Mouse (Mus musculus) kidney, adult 11 months (tissue): ENCODE results near the gene Tekt2.

Source experiments
- DNase-seq: peaks from one replicate; pipeline ENCODE4 v3.0.0; 2022

The Tekt2 gene

DNA sequence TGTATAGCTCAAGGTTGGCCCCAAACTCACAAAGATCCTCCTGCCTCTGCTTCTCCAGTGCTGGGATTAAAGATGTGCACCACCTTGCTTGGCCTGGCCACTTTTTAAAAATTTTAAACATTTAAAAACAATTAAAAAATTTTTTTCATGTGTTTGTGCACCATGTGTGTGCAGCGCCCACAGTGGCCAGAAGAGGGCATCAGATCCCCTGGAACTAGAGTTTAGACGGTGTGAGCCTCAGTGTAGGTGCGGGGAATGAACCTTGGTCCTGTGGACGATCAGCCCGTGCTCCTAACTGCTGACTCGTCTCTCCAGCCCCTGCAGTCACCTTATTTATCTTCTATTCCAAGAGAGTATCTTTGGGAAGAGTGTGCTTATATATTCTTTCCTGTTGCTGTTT, 19.4 kb downstream of the Tekt2 start:
- DNase-seq, result no peak

DNA sequence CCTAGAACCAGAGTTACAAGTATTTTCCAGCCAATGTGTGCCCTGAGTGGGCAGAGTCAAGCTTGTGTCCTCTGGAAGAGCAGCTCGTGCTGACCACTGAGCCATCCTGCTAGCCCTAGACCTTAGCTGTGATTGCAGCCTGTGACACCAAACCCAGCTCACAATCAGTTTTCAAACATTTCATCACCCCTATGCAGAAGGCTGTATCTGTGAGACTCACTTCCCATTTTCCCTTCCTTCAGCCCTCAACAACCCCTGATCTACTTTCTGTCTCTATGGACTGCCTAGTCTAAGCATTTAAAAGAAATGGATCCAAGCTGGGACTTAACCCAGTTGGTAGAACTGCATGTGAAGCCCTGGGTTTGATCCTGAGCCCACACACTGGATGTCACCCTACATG, 20.1 kb downstream of the Tekt2 start:
- no peak for DNase-seq

DNA sequence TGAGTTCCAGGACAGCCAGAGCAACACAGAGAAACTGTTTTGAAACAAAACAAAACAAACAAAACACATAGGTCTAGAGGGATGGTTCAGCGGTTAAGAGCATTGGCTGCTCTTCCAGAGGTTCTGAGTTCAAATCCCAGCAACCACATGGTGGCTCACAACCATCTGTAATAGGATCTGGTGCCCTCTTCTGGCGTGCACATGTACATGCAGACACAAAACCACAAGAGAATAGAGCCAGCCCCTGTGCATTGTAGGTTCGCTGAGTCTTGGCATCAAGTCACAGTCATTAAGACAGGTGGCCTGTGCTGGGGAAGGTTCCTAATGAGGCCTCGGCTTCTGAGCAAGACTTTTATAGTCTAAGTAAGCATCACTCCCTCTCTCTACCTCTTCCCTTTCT, 21.6 kb downstream of the Tekt2 start:
- no peak for DNase-seq

DNA sequence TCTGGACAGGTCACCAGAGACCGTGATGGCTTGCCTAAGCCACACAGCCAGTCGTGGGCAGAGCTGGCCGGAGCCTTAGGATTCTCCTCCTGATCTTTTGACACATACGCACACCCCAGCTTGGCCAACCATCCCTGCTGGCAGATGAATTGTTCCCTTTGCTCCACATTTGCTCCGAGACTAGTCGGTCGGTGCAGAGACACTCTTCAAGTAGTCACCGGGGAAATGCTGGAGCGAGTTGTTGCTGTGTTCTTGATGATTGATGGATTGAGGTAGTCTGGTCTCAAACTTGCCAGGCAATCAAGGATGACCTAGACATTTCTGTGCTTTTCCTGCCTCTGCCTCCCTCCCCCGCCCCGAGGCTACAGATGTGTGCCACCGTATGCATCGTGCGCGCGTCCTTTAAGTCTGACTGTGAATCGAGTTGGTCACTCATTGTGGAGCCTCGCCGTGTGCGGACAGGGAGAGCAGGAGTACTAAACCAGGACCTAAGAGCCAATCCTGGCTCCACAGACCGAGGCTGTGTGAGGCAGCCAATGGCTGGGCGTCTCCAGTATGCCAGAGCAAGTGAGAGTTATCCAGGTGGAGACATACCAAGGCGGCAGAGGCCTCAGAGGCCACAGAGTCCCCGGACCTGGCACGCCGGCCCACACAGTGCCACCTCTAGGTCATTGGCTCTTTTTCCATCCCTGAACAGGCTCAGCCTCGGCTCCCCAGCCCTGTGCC, 23.7 kb downstream of the Tekt2 start:
- no peak for DNase-seq

DNA sequence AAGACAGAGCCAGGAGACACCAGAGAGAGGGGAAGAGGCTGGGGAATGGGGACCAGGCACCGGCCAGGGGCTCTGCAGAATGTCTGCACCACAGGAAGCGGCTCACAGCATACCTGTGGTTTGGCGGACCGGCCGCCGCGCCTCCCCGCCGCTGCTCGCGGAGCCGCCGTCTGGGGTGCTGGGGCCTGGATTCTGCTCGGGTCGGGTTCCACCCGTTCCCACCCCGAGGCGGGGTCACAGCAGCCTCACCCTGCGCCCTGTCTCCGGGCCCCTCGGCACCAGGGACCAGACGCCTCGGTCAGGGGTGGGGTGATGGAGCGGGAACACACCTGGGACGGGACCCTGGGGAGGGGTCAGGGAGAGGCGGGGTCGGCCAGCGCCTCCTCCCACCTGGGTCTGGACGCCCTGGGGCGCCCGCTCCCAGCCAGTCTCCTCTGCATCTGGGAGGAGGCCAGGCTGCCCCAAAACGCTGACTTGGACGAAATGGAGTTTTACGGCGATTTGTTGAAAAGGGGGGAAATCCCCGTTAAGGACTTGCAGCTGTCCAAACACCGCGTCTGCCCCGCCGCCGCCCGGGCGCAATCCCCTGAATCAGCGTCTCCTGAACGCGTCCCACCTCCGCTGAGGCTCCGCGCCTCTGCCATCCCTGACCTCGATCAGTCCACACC, 24.4 kb downstream of the Tekt2 start:
- no peak for DNase-seq

DNA sequence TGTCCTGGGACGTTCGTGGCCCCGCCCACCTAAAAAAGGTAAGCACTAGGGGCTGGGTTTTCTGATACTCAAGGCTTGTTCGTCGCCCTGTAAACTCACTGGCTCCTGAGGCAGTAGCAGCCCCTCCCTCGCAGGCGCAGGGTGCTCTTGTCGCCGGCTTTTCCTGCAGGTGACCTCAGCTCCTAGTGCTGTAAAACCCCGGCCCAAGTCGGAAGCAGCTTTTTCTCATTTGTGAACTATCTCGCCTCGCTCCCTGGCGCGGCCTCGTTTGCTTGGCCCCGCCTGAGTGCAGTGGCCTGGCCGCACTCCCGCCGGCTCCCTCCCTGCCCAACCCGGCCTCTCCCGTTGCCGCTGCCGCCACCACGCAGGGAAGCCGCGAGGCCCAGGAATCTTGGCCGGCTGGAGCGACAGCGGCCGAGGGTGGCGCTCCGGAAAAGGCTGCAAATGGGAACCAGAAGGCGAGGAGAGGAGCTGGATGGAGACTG, 28.8 kb downstream of the Tekt2 start:
- DNase-seq, result peak; percentile 46

DNA sequence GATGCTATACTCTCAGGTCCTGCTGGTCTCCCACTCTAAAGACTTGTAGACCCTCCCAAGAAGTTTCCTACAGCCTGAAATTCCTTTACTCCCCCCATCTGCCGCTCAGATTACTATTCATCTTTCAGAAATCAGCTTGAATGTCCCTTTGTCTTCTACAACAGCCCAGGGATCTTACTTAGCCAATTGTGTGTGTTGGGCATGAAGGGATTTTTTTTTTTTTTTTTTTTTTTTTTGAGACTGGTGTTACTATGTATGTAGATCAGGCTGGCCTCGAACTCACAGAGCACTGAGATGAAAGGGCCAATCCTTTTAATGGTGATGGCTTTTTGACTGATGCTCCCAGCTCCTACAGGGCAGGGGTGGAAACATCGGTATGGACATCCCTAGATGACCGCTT, 29.6 kb downstream of the Tekt2 start:
- DNase-seq, result no peak

DNA sequence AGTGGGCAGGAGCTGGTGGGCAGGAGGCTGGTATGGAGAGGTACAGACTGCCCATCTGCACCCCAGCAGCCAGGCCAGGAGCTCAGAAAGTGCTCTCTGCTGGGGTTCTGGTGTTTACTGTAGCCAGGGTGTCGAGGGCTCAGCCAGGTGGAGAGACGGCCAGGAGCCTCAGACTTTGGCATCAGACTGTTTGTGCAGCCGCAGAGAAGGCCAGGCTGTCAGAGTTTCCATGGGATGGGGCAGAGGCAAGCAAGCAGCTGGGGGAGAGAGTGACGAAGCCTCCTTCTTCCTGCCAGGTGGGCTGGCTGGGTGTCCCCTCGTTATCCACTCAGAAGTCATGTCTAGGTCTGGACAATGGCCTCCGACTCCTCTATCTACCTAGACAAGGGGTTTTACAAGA, 30.3 kb downstream of the Tekt2 start:
- no peak for DNase-seq

DNA sequence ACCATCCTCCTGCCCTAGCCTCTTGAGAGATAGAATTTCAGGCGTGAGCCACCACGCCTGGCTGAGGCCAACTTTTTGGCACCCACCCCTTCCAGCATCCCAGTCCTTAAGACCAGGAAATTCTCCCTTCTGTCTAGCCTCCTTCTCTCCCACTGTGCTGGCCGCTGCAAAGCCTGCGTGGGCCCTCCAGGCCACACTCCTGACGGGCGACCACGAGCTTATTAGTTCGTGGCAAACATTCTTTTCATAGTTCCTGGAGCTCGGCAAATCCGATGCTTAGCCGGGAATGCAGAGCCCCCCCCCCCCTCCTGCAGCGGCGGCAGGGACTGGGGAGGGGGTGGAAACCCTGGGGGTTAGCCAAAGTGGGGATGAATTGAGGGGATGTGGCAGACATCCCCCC, 34.3 kb downstream of the Tekt2 start:
- no peak for DNase-seq

DNA sequence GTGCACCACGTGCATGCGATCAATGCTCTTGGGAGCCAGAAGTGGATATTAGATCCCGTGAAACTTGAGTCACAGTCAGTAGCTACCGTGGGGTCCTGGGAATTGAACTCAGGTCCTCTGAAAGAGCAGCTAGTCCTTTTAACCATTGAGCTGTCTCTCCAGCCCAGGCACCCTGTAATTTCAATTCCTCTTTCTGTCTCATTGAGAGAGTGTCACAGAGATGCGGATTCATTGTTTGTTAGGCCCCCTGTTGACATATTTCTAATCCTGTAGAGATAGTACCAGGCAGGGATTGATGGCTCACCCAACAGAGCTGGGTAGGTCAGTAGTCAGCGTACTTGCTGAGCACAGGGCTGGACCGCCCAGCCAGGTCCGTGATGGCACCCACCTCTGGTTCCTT, 35.2 kb downstream of the Tekt2 start:
- DNase-seq, result no peak

DNA sequence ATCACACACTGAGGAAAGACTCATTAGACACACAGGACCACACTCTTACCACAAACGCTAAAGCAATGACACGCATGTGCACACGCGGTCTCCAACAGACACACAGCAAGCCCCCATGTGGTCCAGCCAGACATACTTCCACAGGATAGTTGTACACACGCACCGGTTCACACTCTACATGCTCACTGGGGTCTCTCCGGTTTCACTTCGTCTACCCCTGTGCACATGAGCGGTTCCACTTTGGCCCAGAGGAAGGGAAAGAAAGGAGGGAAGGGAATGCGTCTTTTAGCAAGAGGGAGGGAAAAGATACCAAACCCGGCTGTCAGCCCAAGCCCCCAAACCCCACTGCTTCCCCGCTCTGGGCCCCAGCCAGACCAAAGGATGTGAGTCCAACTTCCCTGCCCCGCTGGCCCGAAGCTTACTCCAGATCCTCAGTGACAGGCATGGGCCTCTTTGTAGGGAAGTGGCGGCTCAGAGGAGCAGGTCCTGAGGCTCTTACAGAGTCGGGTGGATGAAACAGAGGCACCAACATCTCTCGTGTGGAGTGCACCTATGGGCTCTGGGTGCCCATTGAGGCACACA, 37.3 kb downstream of the Tekt2 start:
- no peak for DNase-seq

DNA sequence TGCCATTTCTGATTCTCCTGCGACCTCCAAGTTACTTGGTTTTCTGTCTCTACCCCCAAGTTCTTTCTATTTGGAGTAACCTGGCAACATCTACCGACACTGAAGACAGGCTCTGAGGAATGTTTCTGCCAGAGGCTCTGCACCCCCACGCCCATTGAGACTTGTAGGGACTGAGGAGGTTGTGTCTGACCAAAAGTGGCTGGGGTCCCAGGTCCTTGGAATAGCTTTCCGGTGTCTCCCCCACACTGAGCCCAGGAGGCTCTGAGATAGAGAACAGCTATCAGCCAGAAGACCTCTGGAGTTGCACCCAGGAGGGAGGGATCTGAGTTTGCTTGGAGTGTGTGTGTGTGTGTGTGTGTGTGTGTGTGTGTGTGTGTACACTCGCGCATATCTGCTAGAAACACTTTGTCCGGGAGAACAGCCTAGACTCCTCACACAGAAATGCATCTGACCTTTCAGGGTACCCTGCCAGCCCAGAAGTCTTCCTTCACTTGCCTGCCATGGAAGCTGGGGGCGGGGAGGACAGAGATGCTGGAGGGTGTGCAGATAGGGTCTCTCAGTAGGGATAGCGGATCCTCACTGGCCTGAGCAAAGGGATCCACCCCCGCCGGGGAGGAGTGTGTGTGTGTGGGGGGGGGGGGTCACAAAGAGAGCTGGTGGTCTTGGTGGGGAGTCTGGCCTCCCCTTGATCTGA, 38.0 kb downstream of the Tekt2 start:
- DNase-seq, result no peak

DNA sequence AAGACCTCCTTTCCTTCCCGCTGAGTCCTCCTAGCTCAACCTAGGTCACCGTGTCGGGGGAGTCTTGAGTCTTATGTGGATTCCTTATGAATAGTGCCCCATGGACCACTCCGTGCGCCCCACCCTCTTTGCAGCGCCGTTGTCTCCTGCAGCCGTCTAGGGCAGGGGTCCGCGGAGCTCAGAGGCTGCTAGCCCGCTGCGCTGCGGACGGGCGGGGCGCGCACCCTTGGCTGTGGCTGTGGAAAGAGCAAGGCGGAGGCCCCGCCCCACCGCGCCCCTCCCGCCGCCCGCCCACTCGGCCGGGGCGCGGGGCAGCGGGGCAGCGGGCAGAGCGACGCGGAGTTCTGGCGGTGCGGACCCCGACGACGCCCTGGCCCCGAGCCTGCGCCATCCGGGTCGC, 39.0 kb downstream of the Tekt2 start, which contains the start of gene Col8a2:
Gene Col8a2, plus strand, starts transcription at position 302 of the 400 bp plus-strand sequence.
- no peak for DNase-seq

DNA sequence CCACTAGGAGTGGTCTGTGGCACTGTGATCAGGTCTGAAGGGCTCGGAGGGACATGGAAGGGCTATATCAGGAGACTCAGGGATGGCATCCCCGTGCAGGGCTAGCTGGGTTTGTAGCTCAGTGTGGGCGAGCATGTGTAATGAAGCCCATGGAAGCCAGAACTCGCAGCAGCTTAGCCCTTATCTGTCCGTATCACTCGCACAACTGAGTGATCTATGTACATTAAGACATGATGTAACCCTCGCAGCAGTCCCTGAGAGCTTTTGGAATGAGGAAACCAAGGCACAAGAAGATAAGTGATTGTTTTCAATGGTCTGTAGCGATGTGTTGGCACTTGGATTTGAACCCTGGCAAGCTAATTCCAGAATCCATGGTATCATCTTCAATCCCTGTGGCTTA, 41.9 kb downstream of the Tekt2 start:
- DNase-seq, result no peak

DNA sequence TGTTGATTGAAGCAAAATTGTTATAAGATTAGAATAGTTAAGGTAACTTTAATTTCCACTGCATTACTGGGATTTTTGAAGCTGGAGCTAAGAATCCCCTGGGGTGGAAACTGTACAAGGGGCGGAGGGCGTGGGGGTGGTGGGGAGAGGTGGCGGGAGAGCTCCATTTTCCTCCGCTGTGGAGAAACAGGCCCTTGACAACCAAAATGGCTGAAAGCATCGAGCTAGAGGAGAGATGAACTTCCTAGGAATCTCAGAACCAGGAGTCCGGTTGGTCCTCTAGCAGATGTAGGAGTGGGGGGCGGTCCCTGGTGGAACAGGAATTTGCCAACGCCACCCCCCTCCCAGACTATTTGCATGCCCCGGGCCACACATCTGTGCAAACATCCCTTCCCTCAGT, 43.8 kb downstream of the Tekt2 start:
- DNase-seq, result no peak

DNA sequence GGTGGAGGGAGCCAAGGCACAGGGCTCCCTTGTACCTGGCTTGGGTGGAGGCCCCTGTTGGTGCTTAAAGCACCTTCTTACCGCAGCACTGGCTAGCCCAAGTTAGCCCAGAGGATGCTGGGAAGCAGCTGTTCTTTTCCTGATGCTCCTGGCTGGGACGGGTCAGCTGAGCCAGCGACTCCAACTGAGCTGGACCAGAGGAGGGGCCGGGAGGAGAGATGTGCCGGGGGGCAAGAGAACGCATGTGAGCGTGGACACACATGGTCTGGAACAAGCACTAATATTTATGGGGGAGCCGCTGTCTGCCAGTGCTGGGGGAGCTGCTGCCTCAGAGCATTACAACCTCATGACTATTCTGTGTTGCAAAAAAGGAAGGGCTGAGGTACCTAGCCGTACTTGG, 46.5 kb downstream of the Tekt2 start:
- DNase-seq, result no peak

DNA sequence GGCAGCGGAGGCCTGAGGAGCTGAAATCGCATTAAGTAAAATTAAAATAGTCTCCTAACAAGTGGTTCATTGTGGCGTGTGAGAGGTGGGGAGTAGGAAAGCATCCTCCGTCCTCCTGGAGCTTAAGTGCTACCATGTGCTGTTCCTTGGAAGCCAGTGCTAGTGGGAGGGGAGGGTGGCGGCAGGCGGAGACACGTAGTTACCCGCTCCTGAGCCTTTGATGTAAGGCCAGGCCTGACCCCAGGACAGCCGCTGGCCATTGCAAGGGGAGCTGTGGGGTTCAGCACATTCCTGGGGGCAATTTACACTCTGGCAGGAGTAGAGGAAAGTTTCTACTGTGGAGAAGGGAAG, 46.9 kb downstream of the Tekt2 start:
- no peak for DNase-seq

DNA sequence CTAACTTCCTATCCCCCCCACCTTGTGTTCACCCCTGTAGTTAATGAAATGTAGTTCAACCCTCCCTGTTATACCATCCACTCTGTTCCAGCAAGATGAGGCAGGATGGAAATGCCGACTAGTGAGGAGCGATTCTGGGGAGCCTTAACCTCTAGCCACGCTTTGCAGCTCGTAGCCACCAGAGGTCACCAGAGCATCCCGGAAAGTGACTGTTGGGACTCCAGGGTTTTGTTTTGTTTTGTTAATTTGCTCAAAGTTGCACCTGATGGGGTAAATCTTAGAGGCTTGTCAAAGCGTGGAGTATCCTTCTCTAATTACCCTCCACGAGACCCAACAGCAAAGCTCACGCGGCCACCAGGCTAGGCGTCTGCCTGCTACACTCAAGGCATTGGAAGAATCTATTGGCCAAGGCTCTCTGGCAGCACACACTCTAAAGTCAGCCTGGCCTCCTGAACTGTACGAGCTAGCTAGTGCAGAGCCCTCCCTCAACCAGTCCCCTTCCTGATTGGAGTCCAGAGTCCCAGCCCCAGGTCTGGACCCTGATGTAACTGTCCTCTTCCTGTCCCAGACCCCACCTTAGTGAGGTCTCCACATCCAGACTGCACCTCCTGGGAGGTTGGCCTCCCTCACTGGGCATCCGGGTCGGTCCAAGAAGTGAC, 47.5 kb downstream of the Tekt2 start:
- DNase-seq, result no peak

DNA sequence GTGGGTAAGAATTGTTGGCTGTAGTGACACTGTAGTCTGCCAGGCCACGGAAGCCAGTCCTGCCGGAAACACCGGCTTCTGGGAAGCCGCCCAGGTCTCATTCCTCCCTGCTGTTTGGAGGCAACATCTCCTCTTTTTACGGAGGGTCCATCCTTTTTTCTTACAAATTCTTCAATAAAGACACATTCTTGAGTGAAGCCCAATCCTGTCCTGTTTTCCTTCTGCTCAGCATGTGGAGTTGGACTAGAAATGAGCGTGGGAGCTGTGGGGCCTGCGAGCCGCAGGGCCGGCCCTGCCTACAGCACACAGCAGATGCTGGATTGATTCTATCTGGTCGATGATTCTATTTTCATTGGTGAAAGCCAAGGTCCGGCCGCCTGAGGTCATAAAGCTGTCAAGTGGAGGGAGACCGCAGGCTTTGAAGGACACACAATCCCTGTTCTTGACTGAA, 49.8 kb downstream of the Tekt2 start:
- DNase-seq, result no peak

DNA sequence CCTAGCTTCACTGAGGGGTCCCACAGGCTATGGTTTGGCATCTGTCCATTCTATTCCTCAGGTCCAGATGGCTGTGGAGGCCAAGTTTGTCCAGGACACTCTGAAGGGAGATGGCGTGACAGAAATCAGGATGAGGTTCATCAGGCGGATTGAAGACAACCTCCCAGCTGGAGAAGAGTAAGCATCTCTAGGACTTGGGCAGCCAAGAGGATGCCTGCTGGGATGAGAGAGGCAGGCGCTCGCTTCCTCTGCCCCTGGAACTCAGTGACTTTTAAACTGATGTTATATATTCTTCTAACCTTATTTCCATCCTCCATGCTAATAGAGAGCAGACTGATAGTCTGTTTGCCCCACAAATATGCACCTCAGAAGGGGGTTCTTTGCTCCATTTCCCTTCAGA, 50.4 kb downstream of the Tekt2 start:
- DNase-seq, result no peak

DNA sequence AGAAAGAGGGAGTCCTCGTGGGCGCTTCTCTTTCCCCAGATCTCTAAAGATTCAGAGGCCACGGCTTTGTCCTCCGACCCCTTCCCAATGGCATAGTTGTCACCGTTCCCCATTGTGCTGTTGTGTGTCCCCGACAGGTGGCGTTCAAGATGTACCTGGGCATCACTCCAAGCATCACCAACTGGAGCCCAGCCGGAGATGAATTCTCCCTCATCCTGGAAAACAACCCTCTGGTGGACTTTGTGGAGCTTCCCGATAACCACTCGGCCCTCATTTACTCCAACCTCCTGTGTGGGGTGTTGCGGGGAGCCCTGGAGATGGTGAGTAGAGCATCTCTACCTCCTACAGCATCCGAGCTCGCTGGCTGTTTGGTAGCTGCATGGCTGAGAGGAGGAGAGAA, 51.7 kb downstream of the Tekt2 start:
- no peak for DNase-seq
